Mouse (Mus musculus): ENCODE data around the gene Nanos3.

Gene Nanos3

GRCm38 (mm10) chr8:84126742-84127141 is 58.3 kb downstream of the Nanos3 start:
- DNase-seq (ENCODE audit: low spot score): no peak

- no peak for DNase-seq (ENCODE audit: low spot score)
Observed at GRCm38 (mm10) chr8:84125656-84126055, 59.4 kb downstream of the Nanos3 start, which contains the start of gene Podnl1. Podnl1 (plus strand) TSS chr8:84125989.
